Mouse (Mus musculus): ENCODE data around the gene Cntrob. TPM values are rescaled to one million over a fixed set of nuclear protein-coding genes. Genes with fewer than 3 reads are reported as not detected.

Cntrob gene
- polyA plus RNA-seq, 1 experiment from 2014 or later, result 13.7 TPM

DNA sequence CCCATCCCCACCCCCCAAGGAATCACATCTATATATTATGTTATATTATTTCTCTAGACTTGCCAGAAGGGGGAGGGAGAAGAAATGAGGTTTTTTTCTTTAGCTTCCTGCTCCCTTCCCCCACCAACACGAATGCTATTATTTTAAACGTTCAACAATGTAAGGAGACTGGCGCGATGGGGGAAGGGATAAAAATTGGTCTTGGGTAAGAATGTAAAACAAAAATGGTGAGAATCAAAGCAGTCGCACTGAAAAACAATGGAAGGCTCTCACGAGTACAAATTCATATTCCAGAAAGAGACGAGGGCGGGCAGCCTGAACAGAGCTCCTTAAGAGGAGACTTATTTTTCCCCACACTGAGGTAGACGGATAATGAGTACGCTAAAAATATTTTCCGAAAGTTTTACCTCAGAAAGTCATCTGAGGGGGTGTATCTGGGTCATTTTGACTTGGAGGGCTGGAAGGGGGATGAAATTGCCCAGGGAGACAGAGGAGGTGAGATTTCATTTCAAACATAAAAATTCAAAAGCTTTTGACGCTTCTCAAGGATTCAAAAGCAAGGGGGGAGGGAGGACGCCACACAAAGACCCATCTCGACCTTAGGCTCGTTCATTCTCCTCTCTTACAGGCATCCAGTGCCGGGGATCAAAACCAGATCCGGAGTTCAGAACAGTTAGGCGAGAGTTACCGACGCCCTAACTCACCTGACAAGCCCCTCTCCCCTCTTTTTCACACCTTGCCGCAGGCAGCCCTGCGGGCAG lies 43.5 kb upstream of the Cntrob start:
- no peaks in the 10 kb centered on the region for H3K9me3 ChIP-seq
- H3K4me1 ChIP-seq, result peaks cover 60% of the 10 kb centered on the region
- H3K4me2 ChIP-seq, result peak overlapping the region; percentile 87
- WGBS, result 0% methylated on average over 22 of the region's 22 CpGs
- no peaks in the 10 kb centered on the region for H3K27me3 ChIP-seq (replicated peaks)
- peaks cover 18% of the 10 kb centered on the region for H3K36me3 ChIP-seq
- peak overlapping the region; percentile 99 for H3K9ac ChIP-seq
- peak overlapping the region; percentile 97 for H3K27ac ChIP-seq (replicated peaks)
- peak overlapping the region; percentile 90 for H3K4me3 ChIP-seq
- no peak for ATAC-seq (ENCODE audit: extremely low read depth, insufficient number of reproducible peaks, low FRiP score, low TSS enrichment)

DNA sequence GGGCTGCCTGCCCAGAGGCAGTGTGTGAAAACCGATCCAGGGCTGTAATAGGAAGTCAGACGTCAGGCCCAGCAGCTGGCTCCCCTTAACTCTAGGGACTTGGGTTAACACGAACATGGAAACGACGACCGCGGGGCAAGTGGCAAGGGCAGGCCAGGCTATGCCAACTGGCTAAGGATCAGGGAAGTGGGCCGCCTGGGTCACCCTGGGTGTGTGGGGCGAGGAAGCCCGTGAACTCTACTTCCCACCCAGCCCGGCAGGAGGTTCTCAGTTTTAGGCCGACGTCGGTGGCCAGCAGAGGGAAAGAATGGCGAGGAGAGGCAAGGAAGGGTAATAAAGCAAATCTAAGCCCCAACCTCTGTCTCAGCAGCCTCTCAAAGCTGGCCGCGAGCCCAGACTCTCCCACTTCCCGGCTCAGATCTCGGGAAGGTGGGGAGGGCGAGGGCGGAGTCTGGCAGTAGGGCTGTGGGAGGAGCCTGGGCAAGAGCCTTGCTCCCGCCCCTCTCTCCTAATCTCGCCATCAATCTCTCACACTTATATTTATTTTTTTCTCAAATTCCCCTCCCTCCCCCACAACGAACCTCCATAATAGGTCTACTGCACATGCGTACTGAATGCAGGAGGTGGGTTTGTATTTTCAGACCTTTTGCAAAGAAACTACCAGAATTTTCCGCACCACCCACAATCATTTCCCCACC lies 42.7 kb upstream of the Cntrob start:
- peak overlapping the region; percentile 90 for H3K4me3 ChIP-seq
- H3K27me3 ChIP-seq (replicated peaks), result no peaks in the 10 kb centered on the region
- peak overlapping the region; percentile 87 for H3K4me2 ChIP-seq
- H3K27ac ChIP-seq (replicated peaks), result peak overlapping the region; percentile 97
- ATAC-seq (ENCODE audit: extremely low read depth, insufficient number of reproducible peaks, low FRiP score, low TSS enrichment), result peak; percentile 61
- peaks cover 53% of the 10 kb centered on the region for H3K4me1 ChIP-seq
- peak overlapping the region; percentile 99 for H3K9ac ChIP-seq
- under 1% methylated on average over 26 of the region's 26 CpGs for WGBS
- no peaks in the 10 kb centered on the region for H3K9me3 ChIP-seq
- peaks cover 26% of the 10 kb centered on the region for H3K36me3 ChIP-seq

DNA sequence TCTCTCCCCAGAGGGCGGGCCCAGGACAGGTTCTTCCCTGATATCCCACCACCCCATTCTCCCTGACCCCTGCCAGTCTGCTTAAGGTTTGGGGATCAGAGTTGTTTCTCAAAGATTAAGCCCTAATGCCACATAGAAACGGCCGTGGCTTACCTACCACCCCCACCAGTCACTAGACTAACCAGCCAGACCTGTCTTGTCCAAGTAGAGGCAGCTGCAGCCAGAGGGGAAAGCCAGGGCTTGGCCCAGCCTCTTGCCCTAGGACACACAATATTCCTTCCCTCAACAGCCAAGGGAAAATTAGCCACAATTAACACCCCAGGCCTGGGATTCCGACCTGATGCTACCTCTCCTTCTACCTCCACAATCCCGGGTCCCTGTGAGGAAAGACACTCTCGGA lies 42.1 kb upstream of the Cntrob start:
- WGBS, result 39% methylated on average over 6 of the region's 6 CpGs
- H3K27me3 ChIP-seq (replicated peaks), result no peaks in the 10 kb centered on the region

DNA sequence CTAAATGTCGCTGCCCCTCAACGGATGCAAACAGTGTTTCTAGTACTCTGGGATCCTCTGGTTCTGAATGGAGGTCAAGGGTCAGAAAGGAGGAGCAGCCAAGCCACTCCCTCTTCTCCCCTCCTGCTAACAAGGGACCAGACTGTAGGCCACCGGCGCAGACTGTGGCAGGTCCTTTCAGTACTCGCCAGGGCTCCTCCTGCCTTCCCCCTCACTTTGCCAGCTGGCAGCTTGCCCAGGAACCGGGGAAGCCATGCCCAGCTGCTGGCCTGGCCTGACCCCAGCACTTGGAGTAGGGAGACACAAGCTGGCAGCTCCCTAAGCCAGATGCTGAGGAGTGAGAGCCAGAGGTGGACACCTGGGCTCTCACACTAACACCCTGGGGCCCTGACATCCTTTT lies 41.3 kb upstream of the Cntrob start:
- Histone ChIP-seq H3K36me3 (peaks cover 40% of the 10 kb centered on the region), H3K9ac (peak overlapping the region; percentile 50; the same call in 1 of the 2 replicates), H3K27ac (replicated peaks) (peak overlapping the region; percentile 97), H3K9me3 (no peaks in the 10 kb centered on the region), H3K27me3 (replicated peaks) (no peaks in the 10 kb centered on the region), H3K4me3 (peak overlapping the region; percentile 90; the same call in 1 of the 2 replicates), H3K4me2 (peak overlapping the region; percentile 87), H3K4me1 (peaks cover 42% of the 10 kb centered on the region)
- 0 out of 2 replicates have a peak, but pooled peaks have one; percentile 28 for ATAC-seq (ENCODE audit: extremely low read depth, insufficient number of reproducible peaks, low FRiP score, low TSS enrichment)
- WGBS, result 4% methylated on average over 6 of the region's 6 CpGs

More for the DNA sequence above, 42.1 kb upstream of the Cntrob start:
- H3K9me3 ChIP-seq, result no peaks in the 10 kb centered on the region
- H3K36me3 ChIP-seq, result peaks cover 31% of the 10 kb centered on the region
- H3K27ac ChIP-seq (replicated peaks), result peak overlapping the region; percentile 97
- H3K4me2 ChIP-seq, result peak overlapping the region; percentile 87
- peaks cover 47% of the 10 kb centered on the region for H3K4me1 ChIP-seq
- ATAC-seq (ENCODE audit: extremely low read depth, insufficient number of reproducible peaks, low FRiP score, low TSS enrichment), result no peak
- H3K9ac ChIP-seq, result peak overlapping the region; percentile 82
- H3K4me3 ChIP-seq, result peak overlapping the region; percentile 90

DNA sequence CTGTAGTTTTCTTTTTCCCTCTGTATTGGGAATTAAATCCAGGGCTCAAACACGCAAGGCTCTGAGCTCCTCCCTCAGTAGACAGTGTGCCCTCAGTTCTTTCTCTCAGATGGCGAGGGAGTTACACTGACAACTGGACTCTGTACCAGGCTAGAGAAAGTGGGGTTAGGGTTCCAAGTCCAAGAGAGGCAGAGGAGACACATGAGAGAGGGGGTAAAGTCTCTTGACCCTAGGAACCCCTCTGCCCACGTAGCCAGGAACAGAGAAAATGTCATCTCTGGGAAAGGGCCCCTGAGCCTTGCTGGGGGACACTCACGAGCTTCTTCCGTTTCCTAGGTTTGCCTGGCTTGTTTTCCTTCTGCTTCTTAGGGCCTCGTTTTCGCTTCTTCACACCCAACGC lies 40.8 kb upstream of the Cntrob start:
- Histone ChIP-seq H3K36me3 (peaks cover 45% of the 10 kb centered on the region), H3K4me1 (peaks cover 38% of the 10 kb centered on the region), H3K27ac (replicated peaks) (peak overlapping the region; percentile 97), H3K9me3 (no peaks in the 10 kb centered on the region), H3K4me2 (peak overlapping the region; percentile 87), H3K9ac (0 out of 2 replicates have a peak overlapping the region, but pooled peaks have one; percentile 24), H3K27me3 (replicated peaks) (no peaks in the 10 kb centered on the region), H3K4me3 (no peak overlapping the region)
- WGBS, result 47% methylated on average over 8 of the region's 8 CpGs
- no peak for ATAC-seq (ENCODE audit: extremely low read depth, insufficient number of reproducible peaks, low FRiP score, low TSS enrichment)

DNA sequence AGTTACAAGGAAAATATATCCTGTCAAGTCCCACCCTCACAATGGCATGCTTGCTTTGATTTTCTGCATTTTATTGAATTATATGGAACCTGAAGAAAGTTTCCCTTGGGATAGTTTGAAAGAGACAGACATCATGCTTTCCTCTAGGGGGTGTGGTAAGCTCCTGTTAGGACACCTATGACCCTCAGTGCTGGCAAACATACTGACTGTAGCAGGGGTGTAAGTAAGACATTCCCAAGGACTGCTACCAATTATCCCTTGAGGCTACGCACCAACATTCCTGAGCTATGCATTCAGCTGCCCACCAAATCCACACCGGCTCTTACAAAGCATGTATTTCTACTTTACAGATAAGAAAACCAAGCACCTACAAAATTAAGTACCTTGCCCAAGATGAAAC lies 38.9 kb upstream of the Cntrob start:
- H3K4me3 ChIP-seq, result no peak overlapping the region
- no peak overlapping the region for H3K27ac ChIP-seq (replicated peaks)
- no peak for ATAC-seq (ENCODE audit: extremely low read depth, insufficient number of reproducible peaks, low FRiP score, low TSS enrichment)
- H3K36me3 ChIP-seq, result peaks cover 64% of the 10 kb centered on the region
- H3K4me2 ChIP-seq, result no peak overlapping the region
- H3K9ac ChIP-seq, result no peak overlapping the region
- no peaks in the 10 kb centered on the region for H3K27me3 ChIP-seq (replicated peaks)
- 77% methylated on average over 2 of the region's 2 CpGs for WGBS
- H3K4me1 ChIP-seq, result peaks cover 31% of the 10 kb centered on the region
- no peaks in the 10 kb centered on the region for H3K9me3 ChIP-seq

DNA sequence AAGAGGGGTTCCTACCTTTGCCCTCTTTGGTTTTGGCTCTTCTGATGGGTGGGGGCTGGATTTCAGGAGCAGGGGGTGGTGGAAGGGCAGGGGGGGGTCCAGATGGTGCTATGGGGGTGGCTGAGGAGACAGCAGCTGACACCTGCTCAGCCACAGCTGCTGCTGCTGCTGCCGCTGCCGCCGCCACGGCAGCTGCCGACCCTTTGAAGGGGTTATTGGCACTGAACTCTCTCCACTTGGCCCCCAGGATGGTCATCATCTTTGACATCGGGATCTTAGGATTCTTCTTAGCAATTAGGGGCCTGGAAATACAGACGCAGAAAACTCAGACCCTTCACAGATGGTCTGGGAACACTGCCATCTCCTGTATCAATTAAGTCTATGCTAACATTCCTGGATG lies 38.4 kb upstream of the Cntrob start:
- peaks cover 68% of the 10 kb centered on the region for H3K36me3 ChIP-seq
- no peak overlapping the region for H3K4me3 ChIP-seq
- H3K27me3 ChIP-seq (replicated peaks), result no peaks in the 10 kb centered on the region
- WGBS, result 75% methylated on average over 7 of the region's 7 CpGs
- no peaks in the 10 kb centered on the region for H3K9me3 ChIP-seq
- H3K4me1 ChIP-seq, result peaks cover 26% of the 10 kb centered on the region
- ATAC-seq (ENCODE audit: extremely low read depth, insufficient number of reproducible peaks, low FRiP score, low TSS enrichment), result no peak
- no peak overlapping the region for H3K4me2 ChIP-seq
- H3K27ac ChIP-seq (replicated peaks), result no peak overlapping the region
- no peak overlapping the region for H3K9ac ChIP-seq

DNA sequence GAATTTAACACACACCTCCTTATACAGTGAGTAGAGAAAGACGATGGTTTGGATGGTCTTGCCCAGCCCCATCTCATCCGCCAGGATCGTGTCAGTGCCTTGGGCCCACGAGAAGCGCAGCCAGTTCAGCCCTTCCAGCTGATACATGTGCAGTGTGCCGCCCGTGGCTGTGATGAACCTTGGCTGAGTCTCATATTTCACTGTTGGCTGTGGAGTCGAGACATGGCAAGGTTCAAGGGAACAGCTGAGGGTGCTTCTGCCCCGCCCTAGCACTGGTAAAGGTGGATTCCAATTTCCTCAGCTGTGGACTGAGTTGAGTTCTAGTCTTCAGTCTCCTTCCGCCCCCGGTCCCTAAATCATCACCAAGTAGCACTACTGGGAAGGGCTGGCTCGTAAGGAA lies 34.1 kb upstream of the Cntrob start:
- H3K36me3 ChIP-seq, result peaks cover 97% of the 10 kb centered on the region
- no peak overlapping the region for H3K27ac ChIP-seq (replicated peaks)
- no peak for ATAC-seq (ENCODE audit: extremely low read depth, insufficient number of reproducible peaks, low FRiP score, low TSS enrichment)
- H3K4me2 ChIP-seq, result no peak overlapping the region
- WGBS, result 83% methylated on average over 12 of the region's 12 CpGs
- no peaks in the 10 kb centered on the region for H3K9me3 ChIP-seq
- no peaks in the 10 kb centered on the region for H3K4me1 ChIP-seq
- H3K4me3 ChIP-seq, result no peak overlapping the region
- H3K9ac ChIP-seq, result no peak overlapping the region
- H3K27me3 ChIP-seq (replicated peaks), result no peaks in the 10 kb centered on the region

DNA sequence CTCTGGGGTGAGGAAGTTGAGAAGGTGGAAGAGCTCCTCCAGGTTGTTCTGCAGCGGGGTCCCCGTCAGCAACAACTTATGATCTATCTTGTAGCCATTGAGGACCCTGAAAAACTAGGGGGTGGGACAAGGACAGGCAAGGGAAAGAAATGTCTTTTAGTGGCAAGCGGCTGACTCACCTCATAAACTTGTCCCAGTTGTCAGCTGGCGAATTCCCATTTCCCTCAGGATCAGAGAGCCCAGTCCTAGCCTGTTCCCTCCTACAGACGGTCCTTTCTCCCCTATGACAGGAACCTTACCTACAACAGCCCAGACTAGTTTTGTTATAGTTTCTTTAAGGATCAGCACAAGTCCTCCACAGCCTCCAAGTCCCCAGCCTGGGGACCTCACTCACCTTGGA lies 33.0 kb upstream of the Cntrob start:
- H3K4me1 ChIP-seq, result no peaks in the 10 kb centered on the region
- no peak overlapping the region for H3K9ac ChIP-seq
- H3K4me2 ChIP-seq, result no peak overlapping the region
- WGBS, result 85% methylated on average over 5 of the region's 5 CpGs
- no peak overlapping the region for H3K4me3 ChIP-seq
- no peak for ATAC-seq (ENCODE audit: extremely low read depth, insufficient number of reproducible peaks, low FRiP score, low TSS enrichment)
- H3K36me3 ChIP-seq, result peaks cover 98% of the 10 kb centered on the region
- H3K27ac ChIP-seq (replicated peaks), result no peak overlapping the region
- H3K9me3 ChIP-seq, result no peaks in the 10 kb centered on the region
- no peaks in the 10 kb centered on the region for H3K27me3 ChIP-seq (replicated peaks)

DNA sequence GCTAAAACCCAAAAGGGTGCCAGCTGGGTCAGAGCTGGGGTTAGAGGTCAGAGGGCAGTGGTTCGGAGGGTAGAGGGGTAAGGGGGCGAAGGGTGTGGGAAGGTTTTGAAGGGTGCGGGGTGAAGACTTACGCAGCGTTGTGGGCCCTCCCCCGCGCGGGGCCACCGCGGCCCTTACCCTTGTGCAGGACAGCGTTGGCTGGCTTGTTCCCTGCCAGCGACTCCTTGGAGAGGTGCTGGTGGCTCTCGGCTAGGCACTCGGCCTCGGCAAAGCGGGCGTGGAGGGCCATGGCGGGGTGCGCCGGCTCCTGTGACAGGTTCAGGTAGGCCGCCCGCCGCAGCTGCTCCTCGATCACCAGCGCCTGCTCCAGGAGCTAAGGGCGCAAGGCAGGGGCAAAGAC lies 22.9 kb upstream of the Cntrob start:
- Histone ChIP-seq H3K36me3 (peaks cover 86% of the 10 kb centered on the region), H3K27me3 (replicated peaks) (peaks cover 2% of the 10 kb centered on the region; the same call in 1 of the 2 replicates), H3K4me1 (peaks cover 1% of the 10 kb centered on the region), H3K9me3 (no peaks in the 10 kb centered on the region), H3K27ac (replicated peaks) (no peak overlapping the region), H3K9ac (no peak overlapping the region), H3K4me3 (no peak overlapping the region), H3K4me2 (no peak overlapping the region)
- no peak for ATAC-seq (ENCODE audit: extremely low read depth, insufficient number of reproducible peaks, low FRiP score, low TSS enrichment)
- 83% methylated on average over 25 of the region's 26 CpGs for WGBS

DNA sequence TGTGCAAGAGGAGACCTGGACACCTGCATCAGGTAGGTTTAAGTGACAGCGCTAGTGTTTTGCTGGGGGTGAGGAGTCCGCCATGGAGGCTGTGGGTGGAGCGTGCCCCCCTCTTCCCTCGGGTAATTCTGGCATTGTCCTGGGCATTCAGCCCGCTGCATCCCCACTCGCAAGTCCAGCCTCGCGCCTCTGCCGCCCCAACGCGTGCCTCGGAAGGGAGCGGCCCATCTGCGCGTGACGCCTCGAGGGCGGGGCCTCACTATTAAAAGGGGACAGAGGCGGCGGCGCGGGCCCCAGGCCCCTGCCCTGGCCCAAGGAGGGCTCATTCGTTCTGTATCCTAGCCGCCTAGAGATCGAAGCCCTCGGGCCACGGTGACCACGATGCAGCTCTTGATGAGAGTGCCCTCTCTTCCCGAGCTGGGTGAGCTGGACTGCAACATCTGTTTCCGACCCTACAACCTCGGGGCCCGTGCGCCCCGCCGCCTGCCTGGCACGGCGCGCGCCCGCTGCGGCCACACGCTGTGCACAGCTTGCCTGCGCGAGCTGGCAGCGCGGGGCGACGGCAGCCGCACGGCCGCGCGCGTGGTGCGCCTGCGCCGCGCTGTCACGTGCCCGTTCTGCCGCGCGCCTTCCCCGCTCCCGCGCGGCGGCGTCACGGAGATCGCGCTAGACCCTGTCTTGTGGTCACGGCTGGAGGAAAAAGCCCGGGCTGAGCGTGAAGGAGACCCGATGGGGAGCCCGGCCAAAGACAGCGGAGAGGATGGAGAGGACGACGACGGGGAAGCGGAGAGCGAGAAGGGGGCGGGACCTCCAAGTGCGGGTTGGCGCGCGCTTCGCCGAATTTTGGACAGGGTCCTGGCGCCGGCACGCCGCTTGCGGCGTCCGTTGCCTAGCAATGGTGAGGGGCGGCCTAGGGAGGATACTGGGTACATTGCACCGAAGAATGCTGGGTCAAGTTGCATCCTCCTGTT lies 16.9 kb upstream of the Cntrob start, which contains the start of gene Rnf227:
TSS of gene Rnf227 (plus strand) at position 301 of the 971 bp plus-strand sequence.
- peak within 1 kb of the TSS; percentile 82 for H3K9ac ChIP-seq
- 0 out of 2 replicates have a peak, but pooled peaks cover 6% of the 10 kb centered on the region for H3K9me3 ChIP-seq
- H3K4me2 ChIP-seq, result peak within 1 kb of the TSS; percentile 84
- no peak within 1 kb of the TSS for H3K27ac ChIP-seq (replicated peaks)
- peaks cover 26% of the 10 kb centered on the region for H3K36me3 ChIP-seq
- peaks cover 13% of the 10 kb centered on the region for H3K4me1 ChIP-seq
- peak within 1 kb of the TSS; percentile 62 for H3K4me3 ChIP-seq
- WGBS, result 2% methylated on average over 97 of the region's 99 CpGs
- peak; percentile 63; the same call in 1 of the 2 replicates for ATAC-seq (ENCODE audit: extremely low read depth, insufficient number of reproducible peaks, low FRiP score, low TSS enrichment)
- H3K27me3 ChIP-seq (replicated peaks), result peaks cover 20% of the 10 kb centered on the region

Data from heart, embryonic 13.5 days (tissue).